Mouse (Mus musculus) left cerebral cortex, adult 18-20 months (tissue): ENCODE results near the gene Abca17. TPM values are rescaled to one million over a fixed set of nuclear protein-coding genes. Genes with fewer than 3 reads are reported as not detected.

ENCODE experiments used
- DNase-seq, 2 experiments: peaks; one replicate each; pipeline ENCODE4 v3.0.0; 2021 to 2022; ENCODE audit warnings: low spot score in 2 of 2, mixed read lengths in 1 of 2
- microRNA-seq, 2 experiments: library from miRNA; unstranded; fragments of <30 nt; microRNA quantifications; one replicate each; pipeline ENCODE4 v1.2.0; 2021
- total RNA-seq, 2 experiments: library from RNA; stranded (reverse); gene quantifications; 2 replicates each; pipeline ENCODE4 v1.2.3; 2021

Abca17 gene
- total RNA-seq, 2 experiments from 2014 or later: 0.91 to 1.3 TPM

- peak in 1 of 2 experiments; percentile 14 for DNase-seq
These were observed 106.8 kb downstream of the Abca17 start for GRCm38 (mm10) chr17:24244061-24244460.

DNA sequence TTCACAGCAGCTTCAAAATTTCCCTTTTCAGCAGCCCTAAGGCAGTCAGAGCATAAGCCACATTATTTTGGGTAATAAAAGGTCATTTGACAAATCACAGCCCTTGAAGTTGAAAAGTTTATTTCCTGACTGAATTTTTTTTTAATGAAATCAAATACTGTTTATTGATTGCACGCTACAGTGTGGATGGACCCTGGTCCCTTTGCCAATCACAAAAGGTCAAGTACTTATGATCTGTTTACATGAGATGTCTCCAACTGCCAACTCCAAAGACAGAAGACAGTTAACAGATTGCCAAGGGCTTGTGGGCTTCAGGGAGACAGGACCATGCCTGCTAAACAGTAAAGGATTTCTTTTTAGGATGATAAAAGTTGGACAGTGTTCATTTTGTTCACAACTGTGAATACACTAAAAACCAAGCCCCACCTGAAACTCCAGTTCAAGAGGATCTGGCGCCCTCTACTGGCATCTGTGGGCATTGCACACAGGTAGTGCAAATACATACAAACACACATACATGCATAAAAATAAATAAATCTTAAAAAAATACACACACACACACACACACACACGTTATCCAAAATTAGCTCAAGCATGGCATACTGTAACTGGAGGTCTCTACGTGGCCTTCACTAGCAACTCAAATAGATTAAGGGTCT lies 107.4 kb downstream of the Abca17 start:
- DNase-seq: peak in 1 of 2 experiments; percentile 34

DNA sequence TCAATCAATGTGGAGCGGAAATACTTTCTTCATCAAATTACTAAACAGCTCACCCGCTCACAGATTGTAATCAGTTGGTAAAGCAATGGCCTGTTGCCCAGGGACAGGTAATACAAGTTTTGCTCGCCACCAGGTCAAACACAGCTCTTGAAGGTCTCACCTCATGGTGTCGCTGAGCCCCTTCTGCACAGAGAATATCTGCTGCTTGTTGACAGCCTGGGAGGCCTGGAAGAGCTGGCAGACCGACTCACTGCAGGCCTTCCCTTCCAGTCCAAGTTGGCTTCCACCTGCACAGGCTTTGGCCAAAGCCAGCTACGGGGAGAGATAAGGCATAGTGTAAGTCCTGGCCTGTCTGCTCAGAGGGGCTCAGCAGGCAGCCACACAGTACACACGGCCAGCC lies 113.9 kb downstream of the Abca17 start:
- DNase-seq: no peak

DNA sequence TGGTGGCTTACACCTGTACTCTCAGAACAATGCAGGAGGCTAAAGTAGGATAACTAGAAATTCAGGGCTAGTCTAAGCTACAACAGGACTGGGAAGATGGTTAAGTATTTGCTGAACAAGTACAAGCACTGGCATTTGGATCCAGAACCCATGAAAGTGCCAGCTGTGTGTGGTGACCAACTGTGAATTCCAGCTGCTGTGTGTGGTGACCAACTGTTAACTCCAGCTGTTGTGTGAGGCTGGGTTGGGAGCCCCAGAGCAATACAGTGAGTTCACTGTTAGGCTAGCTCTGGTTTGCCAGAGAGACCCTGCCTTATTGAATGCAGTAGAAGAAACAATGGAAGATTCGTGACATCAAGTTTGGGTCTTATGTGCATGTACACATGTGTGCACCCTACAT lies 114.4 kb downstream of the Abca17 start:
- DNase-seq: no peak

DNA sequence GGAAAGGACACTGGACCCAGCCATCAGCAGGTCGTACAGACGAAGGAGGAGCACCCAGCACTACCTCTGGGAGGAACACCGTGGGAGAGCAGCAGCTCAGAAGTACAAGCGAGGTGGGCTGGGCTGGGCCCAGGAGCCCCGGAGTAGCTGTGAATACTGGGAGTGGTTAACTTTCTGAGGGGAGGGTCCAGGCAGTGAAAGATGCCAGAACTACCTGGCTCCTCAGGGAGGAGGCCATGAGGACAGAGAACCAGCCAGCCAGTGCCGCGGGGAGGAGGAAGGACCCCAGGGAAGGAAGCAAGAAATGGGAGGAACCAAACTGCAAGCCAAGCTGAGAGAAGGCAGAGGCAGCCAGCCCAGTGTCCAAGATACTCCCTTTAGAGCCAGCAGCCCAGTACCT lies 122.9 kb downstream of the Abca17 start:
- no peak for DNase-seq

- no peak for DNase-seq
These were observed 124.1 kb downstream of the Abca17 start for GRCm38 (mm10) chr17:24226721-24227120.

DNA sequence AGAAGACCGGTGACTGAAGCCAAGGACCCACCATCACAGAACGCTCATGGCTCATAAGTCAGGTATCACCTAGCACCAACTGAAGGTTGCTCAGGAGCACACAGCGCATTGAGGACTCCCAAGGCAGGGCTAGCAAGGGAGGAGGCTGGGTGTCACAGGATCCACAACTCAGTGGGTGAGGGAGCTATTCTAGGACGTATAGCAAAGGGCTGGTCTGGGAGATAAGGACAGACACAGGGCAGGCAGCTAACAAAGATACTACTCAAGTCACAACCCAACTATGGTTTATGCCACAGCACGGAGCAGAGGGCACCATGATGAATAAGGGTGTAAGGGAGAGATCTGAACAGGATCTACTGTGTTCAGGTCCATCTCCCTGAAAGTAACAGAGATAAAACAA lies 125.0 kb downstream of the Abca17 start:
- no peak for DNase-seq

GRCm38 (mm10) chr17:24224741-24225140 lies 126.1 kb downstream of the Abca17 start:
- DNase-seq: no peak

DNA sequence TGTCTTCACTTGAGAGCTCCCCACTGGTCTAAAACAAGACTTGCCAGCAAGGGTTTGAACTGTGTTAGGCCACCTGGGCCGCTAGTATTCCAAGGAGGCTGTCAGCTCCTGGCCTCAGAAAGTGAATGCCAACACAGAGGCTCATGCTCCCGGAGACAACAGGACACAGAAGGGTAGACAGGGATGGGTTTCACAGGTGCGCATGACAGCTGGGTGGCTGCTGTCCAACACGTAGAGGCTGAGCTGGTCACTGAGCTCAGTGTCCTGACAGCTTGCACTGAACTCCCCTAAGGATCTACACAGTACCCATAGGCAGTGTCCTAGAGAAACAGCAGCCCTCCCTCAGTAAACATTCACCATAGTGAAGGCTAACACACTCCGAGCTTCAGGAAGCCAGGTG lies 127.4 kb downstream of the Abca17 start:
- DNase-seq: no peak

DNA sequence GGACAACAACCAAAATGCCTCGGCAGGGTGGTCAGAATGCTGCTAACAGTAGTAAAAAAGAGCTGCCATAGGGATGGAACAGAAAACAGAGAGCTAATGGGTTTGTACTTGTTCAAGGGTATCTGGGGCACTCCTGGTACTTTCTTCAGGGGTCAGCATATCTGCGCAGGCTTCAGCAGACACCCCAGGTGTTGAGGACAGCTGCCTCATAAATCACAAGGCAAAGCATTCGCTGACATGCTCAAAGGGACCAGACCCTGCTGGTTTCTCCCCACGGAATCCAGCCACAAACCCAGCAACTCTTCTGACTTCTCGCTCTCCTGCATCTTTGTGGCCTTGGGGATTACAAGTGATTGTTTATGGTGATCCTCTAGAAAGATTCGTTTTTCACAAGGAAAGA lies 128.2 kb downstream of the Abca17 start:
- no peak for DNase-seq

DNA sequence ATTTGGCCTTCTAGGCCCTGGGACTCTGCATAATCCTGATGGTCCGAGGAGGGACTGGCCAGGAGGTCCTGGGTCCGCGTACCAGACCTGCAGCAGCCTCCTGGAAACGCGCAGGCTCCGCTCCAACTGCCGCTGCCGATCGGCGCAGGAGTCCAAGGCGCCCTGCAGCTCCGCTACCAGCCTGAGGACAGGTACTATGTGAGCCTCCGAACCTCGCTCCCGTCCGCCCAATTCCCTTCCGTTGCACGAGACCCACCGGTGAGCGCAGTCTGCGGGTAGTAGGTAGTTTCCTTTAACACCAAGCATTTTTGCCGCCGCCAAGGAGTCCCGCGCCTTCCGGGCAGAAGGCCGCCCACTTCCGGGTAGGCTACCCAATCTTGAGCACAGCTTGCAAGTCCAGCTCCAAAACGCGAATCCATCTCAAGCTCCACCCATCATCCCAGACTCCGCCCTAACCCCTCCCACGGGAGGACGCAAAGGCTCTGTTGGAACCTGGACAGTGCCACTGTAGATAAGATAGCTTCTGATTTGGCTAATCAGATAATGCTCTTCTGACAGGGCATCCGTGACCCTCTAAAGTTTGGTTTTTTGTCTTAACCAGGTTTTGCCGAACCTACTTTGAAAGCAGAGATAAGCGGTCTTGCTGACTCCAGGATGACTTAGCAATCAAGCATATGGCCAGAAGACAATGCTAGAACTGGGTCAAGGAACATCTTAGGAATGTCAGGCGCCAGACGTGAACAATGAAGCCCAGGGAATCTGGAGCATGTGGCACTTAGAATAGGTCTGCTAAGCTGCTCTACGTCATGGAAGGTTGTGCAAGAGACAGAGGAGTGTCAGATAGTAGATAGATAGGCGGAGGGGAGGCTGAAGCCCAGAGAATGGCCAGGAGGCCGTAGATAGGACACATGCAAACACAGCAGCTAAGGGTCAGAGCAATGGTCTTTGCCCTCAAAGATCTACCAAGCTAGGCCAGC lies 130.1 kb downstream of the Abca17 start, which contains the start of gene Tedc2:
Gene Tedc2 (minus strand): TSS at position 417 of the 977 bp plus-strand sequence.
- peak; percentile 85 to 93 for DNase-seq

- DNase-seq: no peak
These were observed 134.0 kb downstream of the Abca17 start for GRCm38 (mm10) chr17:24216836-24217235.

Small RNAs within 50 kb of the gene (microRNA-seq; reads per million reads assigned to microRNA genes)
- gene Gm24427: 0 reads per million in 2 experiments
- 0.42 to 4.0 reads per million in 2 experiments for gene Mir5134
- gene Mir6965: 0 to 0.85 reads per million in 2 experiments

Other genes starting within 250 kb of the Abca17 start
- gene Pdpk1, start 200.1 kb downstream of the Abca17 start, total RNA-seq: 100 to 1,000 TPM; 114 to 120 TPM
- 10 to 100 TPM; 27.3 to 38.0 TPM for gene Amdhd2, start 187.3 kb downstream of the Abca17 start, total RNA-seq
- 1,000 to 10,000 TPM; 1,209 to 1,218 TPM for gene Atp6v0c, start 181.4 kb downstream of the Abca17 start, total RNA-seq
- gene Tbc1d24, start 145.5 kb downstream of the Abca17 start, total RNA-seq: 10 to 100 TPM; 62.8 to 66.6 TPM
- gene Ntn3, start 141.5 kb downstream of the Abca17 start, total RNA-seq: 1 to 10 TPM; 8.1 to 8.5 TPM
- gene Tedc2, start 130.2 kb downstream of the Abca17 start, total RNA-seq: 10 to 100 TPM in 1 of 2 experiments, 1 to 10 TPM in 1; 9.0 to 10.4 TPM
- 1 to 10 TPM; 7.1 to 8.1 TPM for gene Ccnf, start 99.6 kb downstream of the Abca17 start, total RNA-seq
- 10 to 100 TPM; 66.5 to 69.8 TPM for gene Abca3, start 882 bp upstream of the Abca17 start, total RNA-seq
- 100 to 1,000 TPM; 129 to 133 TPM for gene Rnps1, start 63.5 kb upstream of the Abca17 start, total RNA-seq
- 10 to 100 TPM; 28.0 to 28.7 TPM for gene Eci1, start 75.6 kb upstream of the Abca17 start, total RNA-seq
- 10 to 100 TPM; 10.0 to 10.1 TPM for gene Dnase1l2, start 92.0 kb upstream of the Abca17 start, total RNA-seq
- gene E4f1, start 119.2 kb upstream of the Abca17 start, total RNA-seq: 10 to 100 TPM; 32.5 to 34.3 TPM
- gene Pgp, start 119.3 kb upstream of the Abca17 start, total RNA-seq: 10 to 100 TPM; 69.6 to 70.1 TPM
- 1 to 10 TPM; 2.0 to 2.1 TPM for gene Bricd5, start 122.8 kb upstream of the Abca17 start, total RNA-seq
- 10 to 100 TPM; 34.9 to 35.3 TPM for gene Mlst8, start 128.0 kb upstream of the Abca17 start, total RNA-seq
- 100 to 1,000 TPM; 123 to 129 TPM for gene Caskin1, start 137.5 kb upstream of the Abca17 start, total RNA-seq
- gene Traf7, start 176.9 kb upstream of the Abca17 start, total RNA-seq: 10 to 100 TPM; 64.2 to 83.9 TPM
- gene Rab26, start 183.1 kb upstream of the Abca17 start, total RNA-seq: 10 to 100 TPM; 45.8 to 50.0 TPM
- gene Pkd1, start 198.8 kb upstream of the Abca17 start, total RNA-seq: 10 to 100 TPM; 67.5 to 71.2 TPM